Mouse (Mus musculus): ENCODE measurements around the gene Pcgf2.

- no peak for TF ChIP-seq POLR2A (IDR thresholded peaks at IDR 0.05; ENCODE audit: extremely low read depth, insufficient read depth, low read length)
- TF ChIP-seq CTCF (IDR thresholded peaks at IDR 0.05; ENCODE audit: low read depth, low read length), result no peak
Measured at GRCm38 (mm10) chr11:97657184-97657945, 42.9 kb downstream of the Pcgf2 start.

Measured in liver, adult 2 months (tissue).